Mouse (Mus musculus) ES-E14 (cell line): ENCODE measurements at regions not wholly inside any gene's neighbourhood (a gene's known extent, or its start where the extent isn't known, plus 50 kb on each side); places are given as distances from the start of the nearest gene placed in this dataset.

Source experiments
- DNase-seq: peaks from one replicate; pipeline ENCODE4 v3.0.0-alpha.2; 2013; ENCODE audit warnings: low read depth, low spot score
- H3K27ac ChIP-seq: 2 replicates; pipeline ENCODE4 v1.5.1; 2012; ENCODE audit warnings: low read depth, mild to moderate bottlenecking, low read length, moderate library complexity, mixed read lengths; ENCODE audit not compliant: poor library complexity, insufficient read depth, severe bottlenecking
- H3K36me3 ChIP-seq: 2 replicates; pipeline ENCODE4 v1.6.1; 2012; ENCODE audit warnings: mild to moderate bottlenecking, low read length, moderate library complexity, mixed read lengths; ENCODE audit not compliant: control insufficient read depth, poor library complexity, insufficient read depth, severe bottlenecking
- H3K4me1 ChIP-seq, 2 experiments: fragments of 150-350 bp in 1 of 2; sonication (generic) in 1 of 2; 2 replicates each; pipeline ENCODE4 v1.6.1; 2012; ENCODE audit warnings: low read length in 2 of 2, mild to moderate bottlenecking in 1 of 2, mixed read lengths in 1 of 2; ENCODE audit not compliant: control insufficient read depth in 2 of 2, insufficient read depth in 2 of 2, poor library complexity in 1 of 2
- H3K4me3 ChIP-seq, 2 experiments: fragments of 150-350 bp in 1 of 2; sonication (generic) in 1 of 2; 2 replicates each; pipeline ENCODE4 v1.5.1; 2012; ENCODE audit warnings: low read length in 2 of 2, low read depth in 1 of 2, mild to moderate bottlenecking in 1 of 2, mixed read lengths in 1 of 2; ENCODE audit not compliant: insufficient read depth in 1 of 2, poor library complexity in 1 of 2, severe bottlenecking in 1 of 2
- H3K9ac ChIP-seq: 2 replicates; pipeline ENCODE4 v1.6.1; 2012; ENCODE audit warnings: low read depth, mild to moderate bottlenecking, low read length, mixed read lengths; ENCODE audit not compliant: poor library complexity, insufficient read depth, severe bottlenecking
- H3K9me3 ChIP-seq: fragments of 150-350 bp; sonication (generic); 2 replicates; pipeline ENCODE4 v1.6.1; 2012; ENCODE audit warnings: low read depth, mild to moderate bottlenecking, low read length; ENCODE audit not compliant: control insufficient read depth, insufficient read depth
- CHD2 ChIP-seq: IDR thresholded peaks from 2 replicates; pipeline ENCODE4 v1.6.1; 2014; ENCODE audit warnings: mild to moderate bottlenecking, low read depth, low read length, inconsistent platforms
- HCFC1 ChIP-seq: IDR thresholded peaks from 2 replicates; pipeline ENCODE4 v1.6.1; 2012; ENCODE audit warnings: low read length, inconsistent platforms, borderline replicate concordance; ENCODE audit not compliant: insufficient read depth
- MAFK ChIP-seq: IDR thresholded peaks from 2 replicates; pipeline ENCODE4 v1.6.1; 2014; ENCODE audit warnings: mild to moderate bottlenecking, low read depth, low read length, inconsistent platforms; ENCODE audit not compliant: insufficient read depth
- ZC3H11A ChIP-seq: IDR thresholded peaks from 2 replicates; pipeline ENCODE4 v1.6.1; 2012; ENCODE audit warnings: low read depth, mild to moderate bottlenecking, inconsistent platforms, low read length, borderline replicate concordance
- ZNF384 ChIP-seq: IDR thresholded peaks from 2 replicates; pipeline ENCODE4 v1.6.1; 2012; ENCODE audit warnings: low read depth, low read length, inconsistent platforms
- in situ Hi-C, 2 experiments: fragments of 600-800 bp; cut with MboI; formaldehyde crosslinking; loops; one replicate each; pipeline ENCODE4 v1.15.1; 2025; ENCODE audit warnings: low sequenced_read_pairs in 2 of 2, inconsistent platforms in 1 of 2; ENCODE audit not compliant: unreplicated experiment in 2 of 2

DNA sequence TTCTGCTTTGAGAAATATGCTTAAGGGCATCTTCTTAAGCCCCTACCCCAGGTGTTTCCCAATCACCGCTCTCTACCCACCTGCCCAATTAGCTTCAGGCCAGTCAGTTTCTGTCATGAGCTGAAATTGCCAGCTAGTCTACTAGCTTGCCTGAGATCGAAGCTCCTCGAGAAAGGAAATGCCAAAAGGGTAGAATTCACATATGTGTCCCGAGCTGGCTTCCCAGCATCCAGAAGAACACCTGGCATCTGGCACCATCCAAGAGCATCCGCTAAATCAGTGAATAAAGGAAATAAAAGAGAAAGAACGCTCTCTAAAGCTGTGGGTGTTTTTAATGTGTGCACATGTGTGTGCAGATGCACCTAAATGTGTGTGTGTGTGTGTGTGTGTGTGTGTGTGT, 1474.7 kb upstream of the Gm6569 start:
- no peaks in the 10 kb centered on the region for H3K9me3 ChIP-seq
- H3K4me3 ChIP-seq, result no peak overlapping the region
- no peak for TF ChIP-seq CHD2
- no peak for TF ChIP-seq ZC3H11A
- no peak for TF ChIP-seq ZNF384
- no peak for TF ChIP-seq HCFC1
- no peak for TF ChIP-seq MAFK
- no peaks in the 10 kb centered on the region for H3K36me3 ChIP-seq
- H3K27ac ChIP-seq, result no peak overlapping the region
- DNase-seq, result no peak
- H3K9ac ChIP-seq, result no peak overlapping the region
- in situ Hi-C loops, result no loop called here
- no peaks in the 10 kb centered on the region for H3K4me1 ChIP-seq

GRCm38 (mm10) chr15:72360049-72360448, 1474.3 kb upstream of the Gm6569 start:
- in situ Hi-C loops, result no loop called here
- no peak overlapping the region for H3K9ac ChIP-seq
- no peaks in the 10 kb centered on the region for H3K4me1 ChIP-seq
- no peak overlapping the region for H3K4me3 ChIP-seq
- no peaks in the 10 kb centered on the region for H3K9me3 ChIP-seq
- DNase-seq, result no peak
- no peak overlapping the region for H3K27ac ChIP-seq
- no peaks in the 10 kb centered on the region for H3K36me3 ChIP-seq
- TF ChIP-seq CHD2 (no peak), HCFC1 (no peak), MAFK (no peak), ZC3H11A (no peak), ZNF384 (no peak)

DNA sequence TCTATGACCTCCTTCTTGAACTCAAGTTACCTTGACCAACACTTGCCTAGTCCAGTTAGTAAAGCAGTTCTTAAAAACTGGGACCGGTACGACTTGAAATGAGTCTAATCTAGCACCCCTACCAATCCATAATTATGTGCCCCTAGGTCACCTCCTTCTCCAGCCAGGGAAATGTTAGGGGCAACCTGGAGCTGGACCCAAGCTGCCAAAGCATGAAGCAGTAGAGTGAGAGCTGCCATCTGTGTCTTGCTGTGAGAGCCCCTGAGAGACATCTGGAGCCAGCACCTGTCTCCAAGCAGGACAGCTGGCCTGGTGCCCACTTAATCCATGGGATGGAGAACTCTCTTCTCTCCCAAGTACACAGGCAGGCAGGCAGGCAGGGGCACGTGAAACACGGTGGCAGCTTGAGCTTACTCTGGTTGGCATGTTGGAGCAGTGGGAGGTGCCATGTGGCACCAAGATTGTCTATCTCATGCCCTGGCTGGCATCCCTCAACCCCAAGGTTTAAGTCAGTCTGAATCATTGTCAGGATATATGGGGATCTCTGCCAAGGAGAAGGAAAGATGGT, 1473.8 kb upstream of the Gm6569 start:
- H3K4me1 ChIP-seq, result no peaks in the 10 kb centered on the region
- H3K36me3 ChIP-seq, result no peaks in the 10 kb centered on the region
- no peak overlapping the region for H3K4me3 ChIP-seq
- no peak for TF ChIP-seq ZNF384
- no peak for TF ChIP-seq MAFK
- TF ChIP-seq CHD2, result no peak
- no peak for TF ChIP-seq ZC3H11A
- TF ChIP-seq HCFC1, result no peak
- H3K27ac ChIP-seq, result no peak overlapping the region
- no peak overlapping the region for H3K9ac ChIP-seq
- in situ Hi-C loops, result no loop called here
- H3K9me3 ChIP-seq, result no peaks in the 10 kb centered on the region
- no peak for DNase-seq

DNA sequence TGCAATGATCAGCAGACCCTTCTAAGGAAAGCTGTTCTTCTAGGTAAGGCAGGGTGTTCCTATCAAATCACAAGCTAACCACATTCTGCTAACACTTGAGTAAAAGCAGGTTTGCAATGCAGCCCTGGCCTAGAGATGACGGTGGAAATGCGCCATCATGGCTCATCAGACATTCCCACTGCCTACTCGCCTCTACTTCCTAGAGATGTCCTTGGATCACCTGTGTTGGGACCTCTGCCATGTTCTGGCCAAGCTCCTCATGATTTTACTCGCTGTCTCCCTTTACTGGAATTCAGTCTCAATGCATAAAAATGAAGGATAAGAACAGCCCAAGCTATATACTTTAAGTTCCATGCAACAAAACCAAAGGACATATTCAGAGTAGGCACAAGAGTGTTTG, 1461.3 kb upstream of the Gm6569 start:
- H3K9ac ChIP-seq, result no peak overlapping the region
- no peaks in the 10 kb centered on the region for H3K4me1 ChIP-seq
- in situ Hi-C loops, result no loop called here
- H3K4me3 ChIP-seq, result no peak overlapping the region
- H3K9me3 ChIP-seq, result no peaks in the 10 kb centered on the region
- no peaks in the 10 kb centered on the region for H3K36me3 ChIP-seq
- no peak overlapping the region for H3K27ac ChIP-seq
- DNase-seq, result no peak
- no peak for TF ChIP-seq ZNF384
- TF ChIP-seq ZC3H11A, result no peak

DNA sequence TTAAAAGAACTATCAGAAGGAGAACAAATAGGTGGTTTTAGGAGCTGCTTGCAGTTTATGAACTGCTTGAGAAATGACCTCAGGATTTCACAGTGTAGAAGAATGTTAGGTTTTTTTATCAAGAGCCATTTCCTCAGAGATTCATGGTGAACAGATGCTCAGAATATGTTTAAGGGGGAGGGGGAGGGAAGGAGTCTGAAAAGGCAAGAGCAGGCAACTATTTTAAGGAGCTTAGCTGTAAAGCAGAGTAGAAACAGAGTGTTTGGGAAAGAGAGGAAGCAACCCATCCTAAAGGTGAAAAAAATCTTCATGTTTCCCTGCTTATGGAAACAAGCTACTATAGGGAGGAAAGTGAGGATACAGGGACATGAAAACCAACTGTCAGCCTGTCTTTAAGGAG, 1457.2 kb upstream of the Gm6569 start:
- in situ Hi-C loops, result no loop called here
- Histone ChIP-seq H3K9me3 (no peaks in the 10 kb centered on the region), H3K36me3 (no peaks in the 10 kb centered on the region), H3K4me1 (no peaks in the 10 kb centered on the region), H3K4me3 (no peak overlapping the region), H3K9ac (no peak overlapping the region), H3K27ac (no peak overlapping the region)
- TF ChIP-seq HCFC1, result no peak
- TF ChIP-seq ZC3H11A, result no peak
- no peak for TF ChIP-seq ZNF384
- no peak for TF ChIP-seq CHD2
- TF ChIP-seq MAFK, result no peak
- no peak for DNase-seq
